Mouse (Mus musculus) cortical plate, adult 2 months (tissue): ENCODE measurements around the gene Gm44805.

Experiments
- CTCF ChIP-seq: fragments of 200-500 bp; IDR thresholded peaks from 2 replicates; pipeline ENCODE4 v1.5.1; 2011; ENCODE audit warnings: mild to moderate bottlenecking, control low read depth, low read length; ENCODE audit not compliant: insufficient read depth; ENCODE audit errors: extremely low read depth
- POLR2A ChIP-seq: fragments of 200-500 bp; IDR thresholded peaks from 2 replicates; pipeline ENCODE4 v1.6.1; 2011; ENCODE audit warnings: mild to moderate bottlenecking, low read length, control low read depth; ENCODE audit not compliant: insufficient read depth; ENCODE audit errors: extremely low read depth

- no peak for TF ChIP-seq CTCF
- no peak for TF ChIP-seq POLR2A
These were observed 23.3 kb upstream of the Gm44805 start for GRCm38 (mm10) chr7:19704475-19704874.
